In the genomic region with DNA sequence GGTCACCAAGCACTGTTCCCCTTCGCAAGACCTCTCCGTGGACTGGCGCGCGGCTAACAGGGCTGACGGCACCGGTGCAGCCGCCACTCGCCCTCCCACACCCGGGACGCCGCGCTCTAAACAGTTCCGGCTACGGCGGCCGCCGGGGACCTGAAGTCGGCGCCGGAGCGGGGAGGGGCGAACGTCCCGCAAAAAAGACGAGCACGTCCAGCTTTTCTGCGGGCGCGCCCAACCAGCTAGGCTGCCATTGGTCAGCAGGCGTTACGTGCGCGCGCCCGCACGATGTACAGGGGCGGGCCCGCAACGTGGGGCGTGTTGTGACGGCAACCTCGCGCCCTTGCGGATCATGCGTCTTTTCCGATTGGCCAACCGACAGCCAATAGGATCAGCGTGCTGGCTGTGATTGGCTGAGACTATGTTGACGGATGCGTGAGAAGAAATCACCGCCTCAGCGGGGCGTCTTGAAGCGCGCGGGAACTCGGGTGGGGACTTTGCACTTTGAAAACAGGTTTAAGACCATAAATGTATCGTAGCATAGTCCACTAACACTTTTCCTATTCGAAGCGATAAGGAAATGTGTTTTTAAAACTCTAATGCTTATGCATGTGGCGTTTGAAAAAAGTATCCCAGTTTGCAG, we compare ENCODE assay signal across 8 mouse cellular contexts. TPM values are rescaled to one million over a fixed set of nuclear protein-coding genes. Genes with fewer than 3 reads are reported as not detected.
DNase-seq lines count a peak whose midpoint lies in the region; ATAC-seq lines count a peak whose summit lies in the region.

A gene (minus strand): TSS at position 134 of the 637 bp plus-strand sequence.
A gene (plus strand): TSS at position 431 of the 637 bp plus-strand sequence.

- H3K27me3 ChIP-seq in forebrain, embryonic 14.5 days (replicated peaks; ENCODE audit: control insufficient read depth, insufficient read depth, low read length): no peaks in the 10 kb centered on the region
- no peaks in the 10 kb centered on the region for H3K27me3 ChIP-seq in neural tube, embryonic 15.5 days (replicated peaks)

- peaks cover 15% of the 10 kb centered on the region for H3K4me1 ChIP-seq in forebrain, embryonic 14.5 days (ENCODE audit: control insufficient read depth, insufficient read depth, low read length)
- peaks cover 36% of the 10 kb centered on the region for H3K4me1 ChIP-seq in neural tube, embryonic 15.5 days

- under 1% methylated on average over 60 of the region's 62 CpGs for WGBS in forebrain, embryonic 14.5 days
- WGBS in neural tube, embryonic 15.5 days: under 1% methylated on average over 61 of the region's 62 CpGs

- H3K9ac ChIP-seq in forebrain, embryonic 14.5 days (ENCODE audit: low read length): peak within 1 kb of the TSS; percentile 94
- H3K9ac ChIP-seq in neural tube, embryonic 15.5 days (replicated peaks): peak within 1 kb of the TSS; percentile 89

- H3K27ac ChIP-seq in forebrain, embryonic 14.5 days (ENCODE audit: low read depth, low read length): peak within 1 kb of the TSS; percentile 80
- peak within 1 kb of the TSS; percentile 81 for H3K27ac ChIP-seq in neural tube, embryonic 15.5 days (replicated peaks)

- peak; percentile 99 for ATAC-seq in forebrain, embryonic 14.5 days
- peak; percentile 99 for ATAC-seq in neural tube, embryonic 15.5 days (ENCODE audit: low FRiP score)

- H3K4me2 ChIP-seq in forebrain, embryonic 14.5 days (ENCODE audit: low read length): peak within 1 kb of the TSS; percentile 98
- H3K4me2 ChIP-seq in neural tube, embryonic 15.5 days: peak within 1 kb of the TSS; percentile 99

- intact Hi-C loops in heart, postnatal 14 days (cut with DNase I): loop anchor here (1.0 to 5.0 kb wide), 3 partner anchors 49 to 167 kb away; a partner anchor contains a TSS

- peak within 1 kb of the TSS; percentile 98 for H3K4me3 ChIP-seq in forebrain, embryonic 14.5 days (ENCODE audit: low read depth, low read length)
- peak within 1 kb of the TSS; percentile 86 for H3K4me3 ChIP-seq in neural tube, embryonic 15.5 days (replicated peaks)

- peak; percentile 99 for DNase-seq in ES-CJ7 (ENCODE audit: low read depth, low spot score)
- DNase-seq in cerebellum, adult 11 months: peak; percentile 99
- DNase-seq in forebrain, embryonic 14.5 days (ENCODE audit: low spot score): peak; percentile 100
- peak; percentile 98 to 99 for DNase-seq in heart, postnatal 14 days
- peak; percentile 99 for DNase-seq in layer of hippocampus, adult 11-12 months (ENCODE audit: low spot score)
- peak; percentile 99 for DNase-seq in lung, adult 18-20 months
- DNase-seq in testis, postnatal 14 days (ENCODE audit: low spot score): peak; percentile 100

- H3K9me3 ChIP-seq in forebrain, embryonic 14.5 days (replicated peaks; ENCODE audit: control insufficient read depth, low read length): no peaks in the 10 kb centered on the region
- no peaks in the 10 kb centered on the region for H3K9me3 ChIP-seq in neural tube, embryonic 15.5 days (replicated peaks)

- H3K36me3 ChIP-seq in forebrain, embryonic 14.5 days (ENCODE audit: control insufficient read depth, insufficient read depth, low read length): peaks cover 22% of the 10 kb centered on the region
- H3K36me3 ChIP-seq in neural tube, embryonic 15.5 days: peaks cover 24% of the 10 kb centered on the region

RNA-seq across cellular contexts. Expression of the first gene that starts in this region (rescaled TPM):
- polyA plus RNA-seq in forebrain, embryonic 14.5 days (2014; fragmentation: Nextera tagmentation; extraction: Ambion mirVana): 5.4 and 7.5 TPM in 2 replicates
- total RNA-seq in heart, postnatal 14 days (2021): 10 to 100 TPM; 14.5 to 14.6 TPM
- 5.3 and 5.5 TPM in 2 replicates for polyA plus RNA-seq in neural tube, embryonic 15.5 days (2015; fragmentation: Nextera tagmentation; extraction: Ambion mirVana)

RNA-seq across cellular contexts. Expression of the second gene that starts in this region (rescaled TPM):
- polyA plus RNA-seq in forebrain, embryonic 14.5 days (2014; fragmentation: Nextera tagmentation; extraction: Ambion mirVana): 16.1 and 20.4 TPM in 2 replicates
- 1 to 10 TPM; 6.3 to 7.3 TPM for total RNA-seq in heart, postnatal 14 days (2021)
- 15.7 and 18.6 TPM in 2 replicates for polyA plus RNA-seq in neural tube, embryonic 15.5 days (2015; fragmentation: Nextera tagmentation; extraction: Ambion mirVana)

Comparison
In these comparisons a context has a peak if more than half of its experiments do, and no peak if none do; other contexts are left out.
1. Peak in every context shown above with its lines: DNase-seq, ATAC-seq, H3K4me3 ChIP-seq and H3K27ac ChIP-seq.